Mouse (Mus musculus) spleen, adult 2 months (tissue): Measurements from ENCODE around the gene Hes3. TPM values are rescaled to one million over a fixed set of nuclear protein-coding genes. Genes with fewer than 3 reads are reported as not detected.

Source experiments
- DNase-seq, 2 experiments: peaks; one replicate each; pipeline versions ENCODE4 v3.0.0 to v3.0.0-alpha.2; 2012 to 2021; ENCODE audit warnings: low spot score in 2 of 2, low read depth in 1 of 2
- H3K27ac ChIP-seq: fragments of 200-500 bp; 2 replicates; pipeline ENCODE4 v1.5.1; 2012; ENCODE audit warnings: low read length, inconsistent platforms; ENCODE audit not compliant: insufficient read depth
- H3K27me3 ChIP-seq: fragments of 200-500 bp; 2 replicates; pipeline ENCODE4 v1.6.1; 2012; ENCODE audit warnings: mild to moderate bottlenecking, moderate library complexity, low read length, inconsistent platforms; ENCODE audit not compliant: control insufficient read depth, insufficient read depth
- H3K36me3 ChIP-seq: fragments of 200-500 bp; 2 replicates; pipeline ENCODE4 v1.6.1; 2012; ENCODE audit warnings: mild to moderate bottlenecking, low read length, inconsistent platforms; ENCODE audit not compliant: control insufficient read depth, insufficient read depth
- H3K4me1 ChIP-seq: fragments of 200-500 bp; 2 replicates; pipeline ENCODE4 v1.6.1; 2011; ENCODE audit warnings: inconsistent platforms; ENCODE audit not compliant: control insufficient read depth, insufficient read depth, insufficient read length
- H3K4me3 ChIP-seq: fragments of 200-500 bp; 2 replicates; pipeline ENCODE4 v1.5.1; 2011; ENCODE audit warnings: mild to moderate bottlenecking, inconsistent platforms; ENCODE audit not compliant: insufficient read depth, insufficient read length; ENCODE audit errors: extremely low read depth
- CTCF ChIP-seq: fragments of 200-500 bp; IDR thresholded peaks from 2 replicates; pipeline ENCODE4 v1.5.1; 2011; ENCODE audit warnings: mild to moderate bottlenecking, inconsistent platforms; ENCODE audit not compliant: insufficient read depth, insufficient read length, insufficient replicate concordance; ENCODE audit errors: extremely low read depth
- POLR2A ChIP-seq: fragments of 200-500 bp; IDR thresholded peaks from 2 replicates; pipeline ENCODE4 v1.6.1; 2011; ENCODE audit warnings: low read depth, low read length, inconsistent platforms
- WGBS: fragments of 180-500 bp; shearing (Covaris S2); methylation state at CpG from one replicate; pipeline ENCODE4 v1.1.7; 2018; 5-methylcytosine and 5-hydroxymethylcytosine counted together
- polyA plus RNA-seq: library from polyadenylated mRNA; depleted of rRNA; stranded (reverse); fragments of >200 nt; gene quantifications from 2 replicates; pipeline ENCODE4 v1.2.3, GENCODE M21; 2012

Gene Hes3
- polyA plus RNA-seq, 1 experiment, result 0.11 TPM

DNA sequence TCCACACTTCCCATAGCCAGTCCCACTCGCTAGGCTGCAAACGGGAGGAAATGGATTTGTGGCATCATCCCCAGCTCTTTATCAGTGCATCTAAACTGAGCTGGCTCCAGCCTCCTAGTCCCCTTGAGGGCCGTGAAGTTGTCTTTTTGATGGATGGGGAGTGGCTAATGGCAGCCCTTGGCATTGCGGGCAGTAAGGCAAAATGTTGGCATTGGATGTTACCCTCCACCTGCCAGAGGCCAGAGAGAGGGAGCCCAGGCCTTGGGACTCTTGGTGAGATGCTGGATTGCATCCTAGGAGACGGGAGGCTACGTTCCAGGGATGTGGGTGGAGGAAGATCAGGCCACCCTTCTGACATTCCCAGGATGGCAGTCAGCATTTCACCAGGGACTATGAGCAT is 14.5 kb upstream of the Hes3 start:
- WGBS, result 95% methylated on average over 6 of the region's 6 CpGs
- H3K4me1 ChIP-seq, result no peaks in the 10 kb centered on the region
- H3K27me3 ChIP-seq, result no peaks in the 10 kb centered on the region
- TF ChIP-seq CTCF (no peak), POLR2A (no peak)
- H3K36me3 ChIP-seq, result peaks cover 22% of the 10 kb centered on the region
- H3K27ac ChIP-seq, result no peak overlapping the region
- H3K4me3 ChIP-seq, result no peak overlapping the region
- DNase-seq, result no peak

DNA sequence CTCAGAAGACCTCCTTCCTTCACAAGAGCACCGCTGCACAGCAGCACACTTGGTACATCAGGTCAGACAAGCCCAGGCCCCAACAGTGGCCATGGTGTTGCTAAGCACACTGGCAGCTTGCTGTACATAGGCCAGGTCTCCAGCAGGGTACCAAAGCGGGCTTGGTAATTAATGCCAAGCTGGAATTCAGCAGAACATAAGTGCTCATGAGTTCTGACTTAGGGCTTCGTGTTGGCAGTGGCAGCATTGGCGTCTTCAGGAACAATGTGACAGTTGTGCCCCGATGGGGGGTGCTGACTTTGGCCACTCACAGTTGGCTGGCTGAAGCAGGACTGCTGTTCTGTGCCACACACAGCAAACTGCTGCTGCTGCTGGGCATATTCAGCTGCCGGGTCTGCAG is 13.2 kb upstream of the Hes3 start:
- TF ChIP-seq CTCF, result no peak
- no peak for TF ChIP-seq POLR2A
- no peak overlapping the region for H3K4me3 ChIP-seq
- H3K27ac ChIP-seq, result no peak overlapping the region
- no peak for DNase-seq
- H3K4me1 ChIP-seq, result peaks cover 3% of the 10 kb centered on the region; the same call in 1 of the 2 replicates
- no peaks in the 10 kb centered on the region for H3K27me3 ChIP-seq
- H3K36me3 ChIP-seq, result peaks cover 22% of the 10 kb centered on the region
- WGBS, result 94% methylated on average over 6 of the region's 6 CpGs

DNA sequence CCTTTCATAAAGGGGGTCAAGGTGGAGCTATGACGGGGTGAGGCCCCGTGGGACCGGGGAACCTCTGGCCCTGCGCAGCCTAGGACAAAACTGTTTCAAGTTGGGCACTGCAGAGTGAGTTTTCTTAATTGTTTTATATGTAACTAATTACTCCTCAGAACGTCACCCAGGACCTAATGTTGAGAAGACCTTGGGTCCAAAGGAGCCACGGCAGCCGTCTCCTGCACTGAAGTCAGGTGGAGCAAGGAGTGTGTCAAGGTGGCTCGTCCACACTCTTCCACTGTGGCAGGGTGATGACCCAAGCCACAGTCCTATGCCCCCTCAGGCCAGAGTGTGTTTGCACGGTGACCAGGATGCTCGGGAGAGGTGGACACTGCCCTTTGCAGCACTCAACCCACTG is 11.7 kb upstream of the Hes3 start:
- WGBS, result 95% methylated on average over 10 of the region's 10 CpGs
- Histone ChIP-seq H3K36me3 (peaks cover 22% of the 10 kb centered on the region), H3K27me3 (no peaks in the 10 kb centered on the region), H3K27ac (no peak overlapping the region), H3K4me1 (peaks cover 3% of the 10 kb centered on the region; the same call in 1 of the 2 replicates), H3K4me3 (no peak overlapping the region)
- no peak for DNase-seq
- no peak for TF ChIP-seq CTCF
- no peak for TF ChIP-seq POLR2A

DNA sequence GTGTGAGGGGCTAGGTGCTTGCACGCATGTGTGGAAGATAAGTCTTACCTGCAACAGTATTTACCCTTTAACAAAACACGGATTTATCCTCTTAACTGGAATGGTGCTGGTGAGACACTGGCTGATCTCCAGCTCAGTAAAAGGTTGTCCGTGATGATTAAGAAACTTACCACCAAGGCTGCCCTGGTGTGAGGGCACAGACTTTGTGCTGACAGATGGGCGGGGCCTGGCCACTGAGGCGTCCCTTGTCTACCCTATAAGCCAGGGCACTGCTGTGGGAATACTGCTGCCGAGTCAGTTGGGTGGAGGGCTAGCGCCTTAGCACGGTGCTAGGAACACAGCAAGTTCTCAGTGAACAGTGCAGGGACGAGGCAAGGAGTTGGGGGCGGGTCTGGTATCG is 10.6 kb upstream of the Hes3 start:
- no peak overlapping the region for H3K27ac ChIP-seq
- peaks cover 21% of the 10 kb centered on the region for H3K36me3 ChIP-seq
- TF ChIP-seq CTCF (no peak), POLR2A (no peak)
- no peaks in the 10 kb centered on the region for H3K27me3 ChIP-seq
- DNase-seq, result no peak
- peaks cover 8% of the 10 kb centered on the region for H3K4me1 ChIP-seq
- no peak overlapping the region for H3K4me3 ChIP-seq
- WGBS, result 88% methylated on average over 11 of the region's 11 CpGs

DNA sequence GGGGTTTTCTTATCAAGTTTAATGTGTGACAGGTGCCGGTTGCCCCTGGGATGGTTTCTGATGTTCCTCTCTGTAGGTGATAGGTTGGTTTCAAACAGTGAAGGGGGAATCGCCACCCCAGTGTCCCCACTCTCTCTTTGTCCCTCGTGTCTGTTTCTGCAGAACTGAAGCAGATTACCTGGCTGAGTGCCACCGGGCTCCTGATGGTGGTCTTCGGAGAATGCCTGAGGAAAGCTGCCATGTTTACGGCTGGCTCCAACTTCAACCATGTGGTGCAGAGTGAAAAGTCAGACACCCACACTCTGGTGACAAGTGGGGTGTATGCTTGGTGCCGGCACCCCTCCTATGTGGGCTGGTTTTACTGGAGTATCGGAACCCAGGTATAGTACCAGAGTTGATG is 8.9 kb upstream of the Hes3 start:
- TF ChIP-seq POLR2A, result no peak
- TF ChIP-seq CTCF, result no peak
- no peaks in the 10 kb centered on the region for H3K27me3 ChIP-seq
- peaks cover 21% of the 10 kb centered on the region for H3K36me3 ChIP-seq
- H3K4me3 ChIP-seq, result no peak overlapping the region
- peaks cover 10% of the 10 kb centered on the region for H3K4me1 ChIP-seq
- no peak overlapping the region for H3K27ac ChIP-seq
- 89% methylated on average over 8 of the region's 8 CpGs for WGBS
- no peak for DNase-seq

DNA sequence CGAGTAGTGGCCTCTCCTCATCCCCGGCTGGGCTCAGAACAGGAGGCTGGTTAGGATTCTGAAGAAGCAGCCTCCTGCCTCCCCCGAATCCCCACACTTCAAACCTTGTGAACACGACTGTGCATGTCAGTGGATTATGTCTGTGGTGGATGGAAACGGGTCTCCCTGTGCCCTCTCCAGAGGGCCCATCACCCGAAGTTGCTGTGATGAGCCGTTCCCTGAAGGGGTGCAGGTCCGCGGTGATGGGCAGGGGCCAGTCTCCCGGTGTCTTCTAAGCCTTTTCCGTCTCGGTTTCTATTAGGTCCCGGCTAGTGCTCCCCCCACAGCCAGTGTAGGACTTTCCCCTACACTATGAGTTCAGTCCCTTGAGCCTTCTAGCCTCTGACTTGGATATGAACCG is 7.4 kb upstream of the Hes3 start:
- Histone ChIP-seq H3K4me1 (peaks cover 10% of the 10 kb centered on the region), H3K27ac (no peak overlapping the region), H3K4me3 (no peak overlapping the region), H3K27me3 (no peaks in the 10 kb centered on the region), H3K36me3 (peaks cover 14% of the 10 kb centered on the region)
- DNase-seq, result no peak
- WGBS, result 91% methylated on average over 14 of the region's 14 CpGs
- TF ChIP-seq CTCF (no peak), POLR2A (no peak)

DNA sequence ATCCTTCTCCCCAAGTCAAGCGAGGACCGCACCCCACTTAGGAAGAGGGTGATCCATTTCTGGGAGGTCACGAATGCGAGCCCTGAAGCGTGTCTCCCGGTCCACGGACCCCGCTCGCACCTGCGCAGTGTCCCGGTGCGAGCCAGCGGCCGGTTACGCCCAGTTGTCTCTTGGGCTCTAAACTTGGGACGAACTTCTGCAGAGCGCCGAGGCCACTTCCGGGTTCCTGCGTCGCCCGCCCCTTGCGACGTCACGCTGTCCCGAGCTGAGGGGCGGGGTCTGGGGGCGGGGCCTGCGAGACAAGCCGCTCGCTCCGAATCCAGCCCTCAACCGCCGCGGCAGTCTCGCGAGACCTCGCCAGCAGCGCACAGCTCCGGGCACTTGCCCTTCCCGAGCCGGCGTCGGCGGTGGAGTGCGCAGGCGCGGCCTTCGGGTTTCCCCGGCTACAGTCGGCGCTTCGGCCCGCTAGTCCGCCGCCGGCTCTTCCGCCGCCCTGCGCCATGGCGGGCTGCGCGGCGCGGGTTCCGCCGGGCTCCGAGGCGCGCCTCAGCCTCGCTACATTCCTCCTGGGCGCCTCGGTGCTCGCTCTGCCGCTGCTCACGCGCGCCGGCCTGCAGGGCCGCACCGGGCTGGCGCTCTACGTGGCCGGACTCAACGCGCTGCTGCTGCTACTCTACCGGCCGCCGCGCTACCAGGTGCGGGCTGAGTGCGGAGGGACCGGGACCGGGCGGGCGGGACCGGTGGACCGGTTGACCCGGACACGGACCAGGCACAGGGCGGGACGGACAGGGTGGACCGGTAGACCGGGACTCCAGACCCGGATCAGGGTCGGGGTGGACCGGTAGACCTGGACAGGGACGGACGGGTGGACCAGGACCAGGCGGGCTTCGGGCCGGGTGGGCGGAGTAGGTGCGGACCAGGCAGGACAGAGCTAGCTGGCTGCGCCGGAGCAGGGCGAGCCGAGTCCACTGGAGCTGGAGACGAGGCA is 5.7 kb upstream of the Hes3 start, which contains the start of gene Icmt:
Gene Icmt, plus strand, starts transcription at position 354 of the 988 bp plus-strand sequence.
- peak within 1 kb of the TSS; percentile 89 for H3K4me3 ChIP-seq
- DNase-seq, result peak; percentile 97 to 100
- peaks cover 10% of the 10 kb centered on the region for H3K4me1 ChIP-seq
- under 1% methylated on average over 118 of the region's 119 CpGs for WGBS
- peak within 1 kb of the TSS; percentile 86 for H3K27ac ChIP-seq
- H3K36me3 ChIP-seq, result peaks cover 4% of the 10 kb centered on the region; the same call in 1 of the 2 replicates
- TF ChIP-seq CTCF, result no peak
- TF ChIP-seq POLR2A, result peak; percentile 87
- H3K27me3 ChIP-seq, result 0 out of 2 replicates have a peak, but pooled peaks cover 2% of the 10 kb centered on the region
